Mouse (Mus musculus) kidney, embryonic 16.5 days (tissue): ENCODE data around the gene Arl15. TPM values are rescaled to one million over a fixed set of nuclear protein-coding genes. Genes with fewer than 3 reads are reported as not detected.

Source experiments
- ATAC-seq: fragments of 200-750 bp; cut with Nextera tagmentation; 2 replicates; pipeline ENCODE4 v1.8.0; 2017; ENCODE audit warnings: moderate TSS enrichment; ENCODE audit not compliant: low FRiP score, low TSS enrichment
- H3K27ac ChIP-seq: fragments of 300-500 bp; sonication (generic); 2 replicates; pipeline ENCODE4 v1.5.1; 2014; ENCODE audit warnings: low read length
- H3K27me3 ChIP-seq: fragments of 300-500 bp; sonication (generic); 2 replicates; pipeline ENCODE4 v1.6.1; 2014; ENCODE audit warnings: low read length, control low read depth, mixed read lengths; ENCODE audit not compliant: insufficient read depth
- H3K36me3 ChIP-seq: fragments of 300-500 bp; sonication (generic); 2 replicates; pipeline ENCODE4 v1.6.1; 2014; ENCODE audit warnings: low read length, control low read depth, mixed read lengths; ENCODE audit not compliant: insufficient read depth
- H3K4me1 ChIP-seq: fragments of 300-500 bp; sonication (generic); 2 replicates; pipeline ENCODE4 v1.6.1; 2014; ENCODE audit warnings: low read length, control low read depth, mixed read lengths; ENCODE audit not compliant: insufficient read depth
- H3K4me2 ChIP-seq: fragments of 300-500 bp; sonication (generic); replicated peaks from 2 replicates; pipeline ENCODE4 v1.6.1; 2014; ENCODE audit warnings: low read depth, low read length
- H3K4me3 ChIP-seq: fragments of 300-500 bp; sonication (generic); 2 replicates; pipeline ENCODE4 v1.5.1; 2014; ENCODE audit warnings: mild to moderate bottlenecking, low read length
- H3K9ac ChIP-seq: fragments of 300-500 bp; sonication (generic); replicated peaks from 2 replicates; pipeline ENCODE4 v1.6.1; 2014; ENCODE audit warnings: low read length
- H3K9me3 ChIP-seq: fragments of 300-500 bp; sonication (generic); 2 replicates; pipeline ENCODE4 v1.6.1; 2016; ENCODE audit warnings: low read length, control low read depth
- WGBS: fragments of 180-500 bp; shearing (Covaris S2); extraction: QIAGEN DNeasy Blood & Tissue Kit; methylation state at CpG from one replicate; pipeline ENCODE4 v1.1.7; 2014; 5-methylcytosine and 5-hydroxymethylcytosine counted together
- polyA plus RNA-seq: library from polyadenylated mRNA; unstranded; fragments of >200 nt; fragmentation: Nextera tagmentation; extraction: Ambion mirVana; gene quantifications from 2 replicates; pipeline ENCODE4 v1.2.1, GENCODE M21; 2015

The Arl15 gene
- polyA plus RNA-seq, 1 experiment from 2014 or later = 12.5 TPM

DNA sequence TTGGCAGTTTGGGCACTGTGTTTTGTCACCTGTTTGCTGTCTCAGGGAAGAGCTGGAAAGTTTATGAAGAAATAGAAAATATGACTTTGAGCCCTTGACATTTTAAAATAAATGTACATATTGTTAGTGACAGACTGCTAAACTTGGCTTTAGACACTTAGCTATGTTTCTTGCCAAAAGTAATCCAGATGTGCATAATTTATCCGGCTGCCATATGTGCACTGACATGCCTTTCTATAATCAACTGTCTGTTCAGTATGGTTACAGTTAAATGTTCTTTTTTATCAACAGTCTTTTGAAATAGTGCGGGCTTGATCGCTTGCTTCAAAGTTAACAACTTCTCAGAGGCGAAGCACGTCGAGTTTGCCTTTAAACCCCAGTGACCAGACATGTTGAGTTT, 209.9 kb downstream of the Arl15 start:
- Histone ChIP-seq H3K9me3 (no peaks in the 10 kb centered on the region), H3K9ac (no peak overlapping the region), H3K4me2 (no peak overlapping the region), H3K27me3 (no peaks in the 10 kb centered on the region), H3K4me1 (no peaks in the 10 kb centered on the region), H3K36me3 (no peaks in the 10 kb centered on the region), H3K27ac (no peak overlapping the region), H3K4me3 (no peak overlapping the region)
- 70% methylated on average over 6 of the region's 6 CpGs for WGBS
- ATAC-seq = no peak

DNA sequence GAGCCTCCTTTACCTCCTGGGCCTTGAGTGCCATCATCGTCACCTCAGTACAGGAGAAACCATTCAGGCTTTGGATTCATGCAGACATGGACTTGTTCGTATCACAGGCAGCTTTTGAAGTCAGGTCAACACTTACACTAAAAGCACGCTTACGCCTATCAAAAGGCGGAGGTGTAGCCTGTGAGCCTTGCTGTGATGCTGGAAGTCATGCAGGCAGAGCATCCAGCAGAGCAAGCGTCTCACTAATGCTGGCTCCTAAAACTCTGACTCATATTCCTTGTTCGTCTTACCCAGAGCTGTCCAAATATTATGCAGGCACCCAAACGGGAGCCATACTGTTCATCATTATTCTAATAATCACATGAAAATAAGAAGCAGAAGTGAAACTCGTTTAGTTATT, 215.5 kb downstream of the Arl15 start:
- no peak overlapping the region for H3K4me2 ChIP-seq
- ATAC-seq = no peak
- H3K4me3 ChIP-seq = no peak overlapping the region
- H3K36me3 ChIP-seq = no peaks in the 10 kb centered on the region
- H3K9me3 ChIP-seq = no peaks in the 10 kb centered on the region
- no peaks in the 10 kb centered on the region for H3K27me3 ChIP-seq
- WGBS = 89% methylated on average over 9 of the region's 9 CpGs
- H3K4me1 ChIP-seq = no peaks in the 10 kb centered on the region
- H3K9ac ChIP-seq = no peak overlapping the region
- no peak overlapping the region for H3K27ac ChIP-seq

DNA sequence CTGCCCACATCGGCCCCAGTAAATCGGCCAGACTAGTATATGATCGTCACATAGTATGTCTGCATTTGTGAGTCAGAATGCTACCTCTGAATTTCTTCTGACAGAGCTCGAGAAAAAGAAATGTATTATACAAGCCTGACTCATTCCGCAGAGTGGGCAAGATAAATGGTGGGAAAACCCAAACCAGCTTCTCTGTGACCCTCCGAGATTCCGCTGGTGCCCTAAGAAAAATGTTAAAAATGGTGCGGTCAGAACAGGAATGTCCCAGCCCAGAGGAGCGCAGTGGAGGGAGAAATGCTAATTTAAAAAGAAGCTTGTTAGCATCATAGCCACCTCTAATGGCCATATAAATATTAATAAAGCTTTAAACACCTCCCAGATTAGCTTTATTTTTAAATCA, 216.2 kb downstream of the Arl15 start:
- Histone ChIP-seq H3K4me2 (no peak overlapping the region), H3K9ac (no peak overlapping the region), H3K9me3 (no peaks in the 10 kb centered on the region), H3K4me3 (no peak overlapping the region), H3K4me1 (no peaks in the 10 kb centered on the region), H3K27me3 (no peaks in the 10 kb centered on the region), H3K36me3 (no peaks in the 10 kb centered on the region), H3K27ac (no peak overlapping the region)
- WGBS = 89% methylated on average over 9 of the region's 9 CpGs
- ATAC-seq = no peak

DNA sequence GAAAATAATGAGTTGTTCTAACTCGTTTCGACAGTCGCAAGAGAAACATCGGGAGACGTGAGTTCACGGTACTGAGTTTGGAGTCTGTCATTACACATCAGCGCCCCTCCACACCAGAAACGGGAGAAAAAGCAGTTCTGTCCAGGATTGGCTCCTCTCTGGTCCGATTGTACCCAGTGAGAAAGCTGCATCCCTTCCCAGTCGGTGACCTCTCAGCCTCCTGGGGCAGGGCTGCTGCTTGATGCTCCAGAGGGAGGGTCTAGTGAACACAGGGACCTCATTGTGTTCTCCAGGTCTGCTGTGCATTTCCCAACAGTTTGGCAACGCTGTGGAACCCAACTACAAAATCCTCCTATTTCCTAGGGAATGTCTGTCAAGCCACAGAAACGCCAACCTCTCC, 216.7 kb downstream of the Arl15 start:
- no peak for ATAC-seq
- WGBS = 75% methylated on average over 12 of the region's 12 CpGs
- no peak overlapping the region for H3K9ac ChIP-seq
- no peaks in the 10 kb centered on the region for H3K4me1 ChIP-seq
- H3K4me3 ChIP-seq = no peak overlapping the region
- H3K27ac ChIP-seq = no peak overlapping the region
- no peaks in the 10 kb centered on the region for H3K9me3 ChIP-seq
- no peak overlapping the region for H3K4me2 ChIP-seq
- H3K27me3 ChIP-seq = no peaks in the 10 kb centered on the region
- H3K36me3 ChIP-seq = no peaks in the 10 kb centered on the region

DNA sequence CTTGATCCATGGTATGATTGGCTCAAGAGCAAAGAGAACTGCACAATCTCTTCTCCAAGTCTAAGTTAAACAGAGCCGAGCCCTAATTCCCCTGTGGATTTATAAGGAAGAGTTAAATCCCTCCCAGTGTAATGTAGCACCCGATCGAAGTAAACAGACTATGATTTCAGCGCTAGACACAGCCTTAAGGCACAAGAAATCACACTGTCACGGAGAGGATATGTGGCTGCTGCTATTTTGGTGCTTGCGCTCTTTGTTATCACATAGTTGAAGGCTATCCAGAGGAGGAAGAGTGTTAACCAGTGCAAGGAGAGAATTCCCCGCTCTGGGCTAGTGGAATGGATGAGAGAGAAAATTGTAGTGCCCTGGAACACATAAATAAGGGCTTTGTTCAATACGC, 223.6 kb downstream of the Arl15 start:
- 90% methylated on average over 8 of the region's 8 CpGs for WGBS
- Histone ChIP-seq H3K27me3 (no peaks in the 10 kb centered on the region), H3K4me3 (no peak overlapping the region), H3K9ac (no peak overlapping the region), H3K27ac (no peak overlapping the region), H3K36me3 (no peaks in the 10 kb centered on the region), H3K4me1 (no peaks in the 10 kb centered on the region), H3K9me3 (no peaks in the 10 kb centered on the region), H3K4me2 (no peak overlapping the region)
- ATAC-seq = no peak

DNA sequence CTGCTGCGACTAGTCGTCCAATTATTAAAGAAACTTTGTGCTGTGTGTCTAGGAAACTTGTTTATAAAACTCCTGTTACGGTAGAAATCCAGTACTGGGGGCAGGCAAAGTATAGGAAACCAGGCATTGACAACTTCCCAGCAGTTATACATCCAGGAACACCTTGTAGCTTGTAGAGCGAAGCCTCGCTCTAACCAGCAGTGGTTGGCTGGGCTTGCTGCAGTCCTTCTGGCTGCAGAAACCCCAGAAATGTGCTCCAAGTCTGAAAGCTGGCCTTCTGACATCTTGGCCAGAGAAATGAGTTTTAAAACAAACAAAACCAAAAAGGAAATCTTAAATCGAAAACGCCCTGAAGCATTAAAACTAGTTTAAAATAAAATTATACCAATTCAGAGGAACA, 229.2 kb downstream of the Arl15 start:
- no peak for ATAC-seq
- Histone ChIP-seq H3K4me3 (no peak overlapping the region), H3K9me3 (no peaks in the 10 kb centered on the region), H3K9ac (no peak overlapping the region), H3K4me1 (no peaks in the 10 kb centered on the region), H3K27me3 (no peaks in the 10 kb centered on the region), H3K36me3 (no peaks in the 10 kb centered on the region), H3K4me2 (no peak overlapping the region), H3K27ac (no peak overlapping the region)
- WGBS = 85% methylated on average over 7 of the region's 7 CpGs

GRCm38 (mm10) chr13:114026306-114026705, 232.0 kb downstream of the Arl15 start:
- Histone ChIP-seq H3K4me2 (no peak overlapping the region), H3K27me3 (no peaks in the 10 kb centered on the region), H3K4me1 (no peaks in the 10 kb centered on the region), H3K27ac (no peak overlapping the region), H3K4me3 (no peak overlapping the region), H3K9me3 (no peaks in the 10 kb centered on the region), H3K36me3 (no peaks in the 10 kb centered on the region), H3K9ac (no peak overlapping the region)
- no peak for ATAC-seq
- 82% methylated on average over 6 of the region's 6 CpGs for WGBS

DNA sequence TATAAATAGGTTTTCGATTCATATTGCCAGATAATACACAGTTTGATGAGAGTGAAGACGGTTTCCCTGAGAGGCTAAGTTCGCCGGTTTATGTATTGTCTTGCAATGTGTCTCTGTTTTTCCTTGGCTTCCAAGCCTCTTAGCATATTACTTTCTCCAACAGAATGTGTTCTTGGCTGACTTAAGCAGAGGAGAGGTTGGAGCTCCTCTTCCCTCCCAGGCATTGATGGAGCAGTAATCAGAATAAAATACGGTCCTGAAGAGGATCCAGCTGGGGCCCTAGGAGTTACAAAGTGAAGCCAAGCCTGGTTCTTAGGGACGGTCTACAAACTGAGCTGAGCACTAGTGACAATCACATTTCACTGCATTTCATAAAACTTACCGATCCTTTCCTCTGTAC, 232.4 kb downstream of the Arl15 start:
- Histone ChIP-seq H3K27me3 (no peaks in the 10 kb centered on the region), H3K27ac (no peak overlapping the region), H3K4me2 (no peak overlapping the region), H3K9ac (no peak overlapping the region), H3K9me3 (no peaks in the 10 kb centered on the region), H3K4me1 (no peaks in the 10 kb centered on the region), H3K4me3 (no peak overlapping the region), H3K36me3 (no peaks in the 10 kb centered on the region)
- 91% methylated on average over 7 of the region's 7 CpGs for WGBS
- no peak for ATAC-seq

DNA sequence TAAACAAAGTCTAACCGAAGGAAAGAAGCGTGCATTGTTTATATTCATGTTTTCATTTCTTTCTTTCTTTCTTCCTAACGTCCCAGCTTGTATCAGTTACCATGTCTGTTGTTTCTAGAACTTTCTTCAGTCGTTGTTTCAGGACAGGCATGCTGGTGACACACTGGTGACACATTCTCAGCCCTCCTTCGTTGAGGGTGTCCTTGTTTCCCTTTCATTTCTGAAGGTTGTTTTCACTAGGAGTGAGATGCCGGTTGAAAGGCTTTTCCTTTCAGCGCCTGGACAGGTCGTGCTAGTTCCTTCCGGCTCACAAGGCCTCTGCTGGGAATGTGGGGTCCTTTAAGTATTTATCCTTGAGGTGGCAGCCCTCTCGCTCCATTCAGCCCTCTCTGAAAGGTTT, 253.8 kb downstream of the Arl15 start:
- no peaks in the 10 kb centered on the region; the same call in 1 of the 2 replicates for H3K4me1 ChIP-seq
- H3K36me3 ChIP-seq = no peaks in the 10 kb centered on the region
- no peaks in the 10 kb centered on the region for H3K27me3 ChIP-seq
- no peak overlapping the region for H3K4me3 ChIP-seq
- no peaks in the 10 kb centered on the region for H3K9me3 ChIP-seq
- H3K4me2 ChIP-seq = no peak overlapping the region
- no peak overlapping the region for H3K27ac ChIP-seq
- ATAC-seq = no peak
- no peak overlapping the region for H3K9ac ChIP-seq
- WGBS = 47% methylated on average over 10 of the region's 10 CpGs

GRCm38 (mm10) chr13:114048688-114049087, 254.4 kb downstream of the Arl15 start:
- 65% methylated on average over 3 of the region's 3 CpGs for WGBS
- H3K4me1 ChIP-seq = no peaks in the 10 kb centered on the region; the same call in 1 of the 2 replicates
- no peaks in the 10 kb centered on the region for H3K36me3 ChIP-seq
- no peaks in the 10 kb centered on the region for H3K27me3 ChIP-seq
- no peak overlapping the region for H3K9ac ChIP-seq
- ATAC-seq = no peak
- H3K4me2 ChIP-seq = no peak overlapping the region
- H3K4me3 ChIP-seq = no peak overlapping the region
- H3K9me3 ChIP-seq = no peaks in the 10 kb centered on the region
- H3K27ac ChIP-seq = no peak overlapping the region
